Mouse (Mus musculus): Measurements from ENCODE around the gene Cyp2b23.
"Not testable (repeated sequence)": the region's sequence is repeated elsewhere in the genome, so short reads cannot be mapped to it uniquely, and the experiment has no call there.

Gene Cyp2b23

DNA sequence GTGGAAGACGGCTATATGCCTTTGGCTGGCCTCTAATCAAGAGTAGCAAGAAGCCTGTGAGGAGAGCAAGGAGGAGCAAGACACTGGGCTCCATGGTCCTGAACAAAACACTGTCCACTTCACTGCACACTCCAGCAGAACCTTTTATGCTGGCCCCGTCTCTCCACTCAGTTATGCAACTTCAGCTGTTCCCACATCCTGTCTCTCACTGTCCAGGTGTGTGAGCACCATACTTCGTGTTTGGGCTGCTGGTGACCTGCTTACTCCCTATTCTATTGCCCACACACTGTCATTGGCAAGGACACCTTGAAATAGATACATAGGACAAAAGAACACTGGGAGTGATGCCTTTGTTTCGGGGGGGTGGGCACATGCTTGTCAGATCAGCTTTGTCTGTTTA is at the start of gene Cyp2b23:
Gene Cyp2b23, minus strand, starts transcription at position 101 of the 400 bp plus-strand sequence.
- no peak for DNase-seq (ENCODE audit: low read depth)

DNA sequence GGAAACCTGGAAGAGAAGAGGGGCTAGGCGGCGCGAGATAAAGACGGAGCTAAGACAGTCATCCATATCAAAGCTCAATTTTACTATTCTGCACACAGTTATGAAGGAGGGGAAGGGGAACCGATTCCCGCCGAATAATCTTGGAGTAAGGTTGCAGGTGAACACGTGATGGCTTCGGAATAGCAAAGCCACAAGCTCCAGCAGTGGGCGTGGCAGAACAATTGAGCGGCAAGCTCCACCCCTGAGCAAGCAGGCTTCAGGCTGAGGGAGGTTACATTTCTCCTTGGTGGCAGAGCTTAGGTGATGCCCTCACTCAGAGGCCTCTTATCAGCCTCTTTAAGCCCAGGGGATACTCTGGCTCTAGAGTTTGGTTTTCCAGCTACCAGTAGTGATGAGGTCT is 24.8 kb upstream of the Cyp2b23 start:
- DNase-seq (ENCODE audit: low read depth): no peak

DNA sequence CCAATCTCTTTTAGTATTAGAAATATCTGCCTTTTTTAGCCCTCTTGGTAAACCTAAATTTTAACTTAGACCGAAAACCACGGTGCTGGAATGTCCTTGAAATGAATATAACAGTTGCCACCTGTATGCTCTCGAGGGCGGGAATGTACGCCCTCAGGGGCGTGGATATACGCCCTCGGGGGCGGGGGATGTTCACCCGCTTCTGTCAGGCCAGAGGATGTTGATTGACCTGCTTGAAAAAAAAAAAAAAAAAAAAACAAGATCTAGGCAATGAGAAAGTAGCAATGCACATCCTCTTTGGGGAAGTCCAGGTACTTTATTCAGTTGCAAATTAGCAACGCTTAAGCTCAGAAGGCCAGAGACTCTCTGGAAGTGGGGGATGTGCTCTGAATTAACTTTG is 20.8 kb upstream of the Cyp2b23 start:
- DNase-seq (ENCODE audit: low read depth): no peak

DNA sequence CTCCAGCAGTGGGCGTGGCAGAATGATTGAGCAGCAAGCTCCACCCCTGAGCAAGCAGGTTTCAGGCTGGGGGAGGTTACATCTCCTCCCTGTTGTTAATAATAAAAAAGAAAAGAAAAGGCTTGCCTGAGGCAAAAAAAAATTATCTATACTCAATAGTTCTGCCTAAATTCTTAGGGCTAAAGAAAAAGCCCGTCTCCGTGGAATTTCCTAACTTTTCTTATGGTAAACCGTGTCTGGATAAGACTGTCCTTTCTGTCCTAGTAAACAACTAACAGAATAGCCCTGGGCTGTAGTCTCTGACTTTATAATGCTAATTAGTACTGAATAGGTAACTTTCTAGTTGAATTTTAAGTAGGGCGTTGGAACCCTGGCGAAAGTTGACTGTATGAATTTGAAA is 20.0 kb upstream of the Cyp2b23 start:
- not testable (repeated sequence) for DNase-seq (ENCODE audit: low read depth)

DNA sequence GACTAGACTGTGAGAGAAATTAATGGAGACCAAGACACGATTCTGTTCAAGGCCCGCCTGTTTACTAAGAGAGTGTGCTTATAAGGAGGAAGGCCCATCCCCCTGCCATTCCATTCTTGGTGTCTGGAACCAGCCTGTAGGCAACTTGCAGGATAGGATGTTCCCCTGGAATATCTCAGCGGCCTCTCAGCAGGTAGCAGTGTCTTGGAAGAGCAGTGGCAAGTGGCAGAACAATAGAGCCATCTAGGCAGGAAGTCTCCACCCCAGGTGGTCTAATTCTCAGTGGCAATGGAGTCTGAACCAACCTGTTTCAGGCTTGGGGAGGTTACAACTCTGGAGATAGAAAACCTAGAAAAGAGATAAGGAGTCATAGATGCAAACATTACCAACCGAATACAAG is 13.9 kb upstream of the Cyp2b23 start:
- DNase-seq (ENCODE audit: low read depth): no peak

DNA sequence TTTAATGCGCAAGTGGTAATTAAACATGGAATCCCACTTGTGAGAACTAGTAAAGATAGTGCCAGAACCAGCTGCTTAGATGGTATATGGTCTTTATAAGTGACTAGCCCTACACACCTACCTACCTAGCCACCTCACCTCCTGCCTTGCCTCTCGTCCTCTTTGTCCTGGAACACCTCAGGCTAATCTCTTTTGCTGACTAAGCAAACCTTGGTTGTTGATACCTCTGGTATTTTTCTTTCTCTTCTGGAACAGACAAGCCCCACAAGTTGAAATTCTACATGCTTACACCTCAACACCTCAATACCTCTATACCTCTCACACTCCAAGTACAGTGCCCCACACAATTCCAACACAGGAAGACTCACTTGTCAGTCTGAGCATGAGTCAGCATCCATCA is 524 bp downstream of the Cyp2b23 start:
- no peak for DNase-seq (ENCODE audit: low read depth)

DNA sequence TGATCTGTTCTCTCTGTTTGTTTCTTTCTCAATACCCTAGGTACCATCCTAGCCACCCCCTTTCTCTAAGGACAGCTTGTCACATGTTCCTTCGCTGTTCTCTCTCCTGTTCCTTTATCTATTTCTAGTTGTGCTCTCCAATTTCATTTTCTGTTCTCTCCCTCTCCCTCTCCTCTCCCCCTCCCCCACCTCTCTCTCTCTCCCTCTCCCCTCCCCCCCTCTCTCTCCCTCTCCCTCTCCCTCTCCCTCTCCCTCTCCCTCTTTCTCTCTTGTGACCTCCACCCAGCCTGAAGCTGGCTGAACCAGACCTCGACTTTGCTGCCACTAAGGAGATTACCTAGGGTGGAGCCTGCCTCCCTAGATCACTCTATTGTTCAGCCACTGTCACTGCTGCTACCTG is 18.8 kb downstream of the Cyp2b23 start:
- DNase-seq (ENCODE audit: low read depth): not testable (repeated sequence)

DNA sequence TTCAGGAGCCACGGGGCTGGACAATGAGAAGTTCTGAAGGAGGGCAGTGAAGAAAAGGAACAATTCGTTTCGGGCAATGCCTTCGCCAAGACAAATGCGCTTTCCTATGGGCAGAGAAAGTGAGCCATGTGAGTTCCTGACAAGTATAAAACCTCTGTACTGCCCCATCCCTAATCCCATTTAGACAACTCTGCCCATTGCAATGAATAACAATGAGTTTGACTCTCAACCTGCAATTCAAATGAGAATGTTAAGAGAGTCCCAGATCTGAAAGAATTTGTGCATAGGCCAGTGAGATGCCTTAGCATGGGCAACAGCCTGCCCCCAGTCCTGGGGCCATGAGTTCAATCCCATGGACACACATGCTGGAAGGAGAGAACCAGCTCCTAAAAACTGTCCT is 20.2 kb downstream of the Cyp2b23 start:
- DNase-seq (ENCODE audit: low read depth): no peak

DNA sequence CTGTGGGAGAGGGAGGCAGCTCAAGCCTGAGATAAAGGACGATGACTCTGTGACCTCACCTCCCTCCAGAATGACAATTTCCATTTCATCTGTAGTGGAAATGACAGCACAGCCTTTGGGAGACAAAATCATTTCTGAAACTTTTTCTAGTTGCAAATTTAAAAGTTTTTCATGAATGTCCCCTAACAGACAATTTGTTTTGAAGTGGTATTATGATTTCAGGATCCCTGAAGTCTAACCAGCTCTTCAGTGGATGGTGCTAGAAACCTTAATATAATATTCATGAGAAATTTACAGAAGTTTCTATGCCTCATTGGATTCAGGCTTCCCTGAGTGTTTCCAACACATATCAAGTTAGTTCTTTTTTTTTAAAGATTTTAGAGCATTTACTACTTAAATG is 67.9 kb downstream of the Cyp2b23 start, which contains the start of gene Vmn1r185:
Gene Vmn1r185, minus strand, starts transcription at position 101 of the 400 bp plus-strand sequence.
- DNase-seq (ENCODE audit: low read depth): not testable (repeated sequence)
